Mouse (Mus musculus) erythroblast, embryonic 14.5 days (primary cell): ENCODE measurements around the gene Sec14l1.

Experiments used
- GATA1 ChIP-seq: IDR thresholded peaks from 2 replicates; pipeline ENCODE4 v1.6.1; 2012; ENCODE audit warnings: low read length, inconsistent platforms, mixed read lengths
- TAL1 ChIP-seq: IDR thresholded peaks from 3 replicates; pipeline ENCODE4 v1.6.1; 2012; ENCODE audit warnings: low read length, inconsistent platforms, mixed read lengths

GRCm38 (mm10) chr11:117204606-117205005 is 89.6 kb downstream of the Sec14l1 start:
- TF ChIP-seq TAL1, result no peak
- no peak for TF ChIP-seq GATA1
